Mouse (Mus musculus): Measurements from ENCODE around the gene Prf1. TPM values are rescaled to one million over a fixed set of nuclear protein-coding genes. Genes with fewer than 3 reads are reported as not detected.

Prf1 gene
- polyA plus RNA-seq, 1 experiment = 0.01 TPM

DNA sequence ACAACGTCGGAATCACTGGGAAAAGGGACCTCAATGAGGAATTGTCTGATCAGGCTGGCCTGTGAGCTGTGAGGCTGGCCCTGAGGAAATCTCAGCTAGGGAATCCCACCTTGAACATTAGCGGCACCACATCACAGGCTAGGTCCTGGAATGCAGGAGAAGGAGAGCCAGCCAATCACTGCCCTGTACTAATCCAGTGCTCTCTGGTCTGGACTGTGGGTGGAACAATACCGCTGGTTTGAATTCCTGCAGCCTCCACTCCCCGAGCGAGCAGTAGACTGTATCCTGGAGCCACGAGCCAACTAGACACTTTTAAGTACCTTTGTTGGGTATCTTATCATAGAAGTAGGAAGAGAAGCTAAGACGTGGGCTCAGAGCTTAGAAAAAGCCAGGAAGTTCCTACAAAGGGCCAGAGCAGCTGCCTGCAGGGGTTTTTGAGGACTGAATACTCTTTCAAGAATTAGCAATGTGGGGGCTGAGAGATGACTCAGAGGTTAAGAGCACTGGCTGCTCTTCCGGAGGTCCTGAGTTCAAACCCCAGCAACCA lies 28.2 kb downstream of the Prf1 start:
- no peak for TF ChIP-seq E2F4 (IDR thresholded peaks at IDR 0.05; ENCODE audit: insufficient read depth)
- TF ChIP-seq REST (IDR thresholded peaks at IDR 0.05; ENCODE audit: insufficient read depth, insufficient read length) = no peak
- TF ChIP-seq POLR2A (IDR thresholded peaks at IDR 0.05; ENCODE audit: insufficient read length, low read depth) = no peak
- TF ChIP-seq SRF (IDR thresholded peaks at IDR 0.05; ENCODE audit: control insufficient read depth, insufficient read length, low read depth) = no peak
- TF ChIP-seq MAX (IDR thresholded peaks at IDR 0.05; ENCODE audit: low read depth) = no peak
- no peak for TF ChIP-seq CEBPB (IDR thresholded peaks at IDR 0.05; ENCODE audit: insufficient read depth, poor library complexity, severe bottlenecking)
- TF ChIP-seq USF1 (IDR thresholded peaks at IDR 0.05; ENCODE audit: low read depth) = no peak
- no peak for TF ChIP-seq TCF12 (IDR thresholded peaks at IDR 0.05; ENCODE audit: insufficient read depth, poor library complexity, severe bottlenecking)
- no peak for TF ChIP-seq POLR2AphosphoS2 (IDR thresholded peaks at IDR 0.05; ENCODE audit: insufficient read length, low read depth)
- Histone ChIP-seq H3K79me2 (ENCODE audit: control insufficient read depth, insufficient read depth) (no peaks in the 10 kb centered on the region), H3K4me3 (no peak overlapping the region), H3K27me3 (ENCODE audit: control insufficient read depth, insufficient read depth, insufficient read length) (no peaks in the 10 kb centered on the region), H3K4me2 (ENCODE audit: low read depth) (no peak overlapping the region), H3ac (ENCODE audit: control insufficient read depth, insufficient read length) (no peak overlapping the region), H3K36me3 (ENCODE audit: control insufficient read depth, insufficient read depth) (peaks cover 7% of the 10 kb centered on the region)

DNA sequence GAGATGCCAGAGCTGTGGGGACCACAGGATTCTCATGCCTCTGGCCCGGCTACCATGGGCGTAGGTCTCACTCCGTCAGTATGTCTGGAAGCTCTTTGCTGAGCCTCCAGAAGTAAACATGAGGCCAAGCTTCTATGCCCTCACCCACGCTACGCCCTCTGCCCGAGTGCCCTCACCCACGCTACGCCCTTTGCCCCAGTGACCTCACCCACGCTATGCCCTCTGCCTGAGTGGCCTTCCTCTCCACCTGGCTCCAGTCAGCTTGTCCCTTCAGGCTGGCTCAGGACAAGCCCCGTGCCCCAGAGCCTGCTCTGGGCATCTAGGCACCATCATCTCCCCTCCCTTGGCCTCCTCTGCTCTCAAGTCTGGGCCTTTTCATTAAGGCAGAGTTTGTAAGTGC lies 29.9 kb downstream of the Prf1 start:
- Histone ChIP-seq H3ac (ENCODE audit: control insufficient read depth, insufficient read length) (no peak overlapping the region), H3K79me2 (ENCODE audit: control insufficient read depth, insufficient read depth) (no peaks in the 10 kb centered on the region), H3K27me3 (ENCODE audit: control insufficient read depth, insufficient read depth, insufficient read length) (no peaks in the 10 kb centered on the region), H3K36me3 (ENCODE audit: control insufficient read depth, insufficient read depth) (peaks cover 7% of the 10 kb centered on the region), H3K4me3 (no peak overlapping the region), H3K4me2 (ENCODE audit: low read depth) (no peak overlapping the region)
- TF ChIP-seq MYOG (IDR thresholded peaks at IDR 0.05; ENCODE audit: control insufficient read depth in 1 of 3, insufficient read depth in 1 of 3, insufficient read length in 2 of 3, low read depth in 2 of 3) (peak in 1 of 3 experiments; percentile 28), CEBPB (IDR thresholded peaks at IDR 0.05; ENCODE audit: insufficient read depth, poor library complexity, severe bottlenecking) (no peak), MYOD1 (IDR thresholded peaks at IDR 0.05; ENCODE audit: control insufficient read depth in 1 of 3, insufficient read length in 2 of 3, low read depth in 2 of 3) (peak in 1 of 3 experiments; percentile 20)

- no peak overlapping the region for H3K4me3 ChIP-seq
- no peak overlapping the region for H3ac ChIP-seq (ENCODE audit: control insufficient read depth, insufficient read length)
- no peaks in the 10 kb centered on the region for H3K79me2 ChIP-seq (ENCODE audit: control insufficient read depth, insufficient read depth)
- no peaks in the 10 kb centered on the region for H3K27me3 ChIP-seq (ENCODE audit: control insufficient read depth, insufficient read depth, insufficient read length)
- H3K4me2 ChIP-seq (ENCODE audit: low read depth) = no peak overlapping the region
- TF ChIP-seq MYOD1 (IDR thresholded peaks at IDR 0.05; ENCODE audit: control insufficient read depth in 1 of 3, insufficient read length in 2 of 3, low read depth in 2 of 3) = no peak
- TF ChIP-seq MAX (IDR thresholded peaks at IDR 0.05; ENCODE audit: low read depth) = no peak
- no peak for TF ChIP-seq USF1 (IDR thresholded peaks at IDR 0.05; ENCODE audit: low read depth)
- no peak for TF ChIP-seq REST (IDR thresholded peaks at IDR 0.05; ENCODE audit: insufficient read depth, insufficient read length)
- no peak for TF ChIP-seq TCF12 (IDR thresholded peaks at IDR 0.05; ENCODE audit: insufficient read depth, poor library complexity, severe bottlenecking)
- no peak for TF ChIP-seq CEBPB (IDR thresholded peaks at IDR 0.05; ENCODE audit: insufficient read depth, poor library complexity, severe bottlenecking)
- no peak for TF ChIP-seq MYOG (IDR thresholded peaks at IDR 0.05; ENCODE audit: control insufficient read depth in 1 of 3, insufficient read depth in 1 of 3, insufficient read length in 2 of 3, low read depth in 2 of 3)
- no peak for TF ChIP-seq POLR2A (IDR thresholded peaks at IDR 0.05; ENCODE audit: insufficient read length, low read depth)
- TF ChIP-seq E2F4 (IDR thresholded peaks at IDR 0.05; ENCODE audit: insufficient read depth) = no peak
- TF ChIP-seq TCF3 (IDR thresholded peaks at IDR 0.05; ENCODE audit: insufficient read length, low read depth) = no peak
- TF ChIP-seq POLR2AphosphoS2 (IDR thresholded peaks at IDR 0.05; ENCODE audit: insufficient read length, low read depth) = no peak
- no peak for TF ChIP-seq SRF (IDR thresholded peaks at IDR 0.05; ENCODE audit: control insufficient read depth, insufficient read length, low read depth)
- no peaks in the 10 kb centered on the region for H3K36me3 ChIP-seq (ENCODE audit: control insufficient read depth, insufficient read depth)
Measured at GRCm38 (mm10) chr10:61328927-61329326, 31.3 kb downstream of the Prf1 start.

- H3ac ChIP-seq (ENCODE audit: control insufficient read depth, insufficient read length) = no peak overlapping the region
- H3K27me3 ChIP-seq (ENCODE audit: control insufficient read depth, insufficient read depth, insufficient read length) = no peaks in the 10 kb centered on the region
- TF ChIP-seq TCF3 (IDR thresholded peaks at IDR 0.05; ENCODE audit: insufficient read length, low read depth) (no peak), USF1 (IDR thresholded peaks at IDR 0.05; ENCODE audit: low read depth) (no peak), MAX (IDR thresholded peaks at IDR 0.05; ENCODE audit: low read depth) (no peak), MYOD1 (IDR thresholded peaks at IDR 0.05; ENCODE audit: control insufficient read depth in 1 of 3, insufficient read length in 2 of 3, low read depth in 2 of 3) (no peak), SRF (IDR thresholded peaks at IDR 0.05; ENCODE audit: control insufficient read depth, insufficient read length, low read depth) (no peak), TCF12 (IDR thresholded peaks at IDR 0.05; ENCODE audit: insufficient read depth, poor library complexity, severe bottlenecking) (no peak), POLR2A (IDR thresholded peaks at IDR 0.05; ENCODE audit: insufficient read length, low read depth) (no peak), REST (IDR thresholded peaks at IDR 0.05; ENCODE audit: insufficient read depth, insufficient read length) (no peak), CEBPB (IDR thresholded peaks at IDR 0.05; ENCODE audit: insufficient read depth, poor library complexity, severe bottlenecking) (no peak)
- H3K4me3 ChIP-seq = no peak overlapping the region
- H3K4me2 ChIP-seq (ENCODE audit: low read depth) = no peak overlapping the region
- no peaks in the 10 kb centered on the region for H3K36me3 ChIP-seq (ENCODE audit: control insufficient read depth, insufficient read depth)
- H3K79me2 ChIP-seq (ENCODE audit: control insufficient read depth, insufficient read depth) = no peaks in the 10 kb centered on the region
Measured at GRCm38 (mm10) chr10:61331046-61331445, 33.4 kb downstream of the Prf1 start.

- no peak for TF ChIP-seq MYOG (IDR thresholded peaks at IDR 0.05; ENCODE audit: control insufficient read depth in 1 of 3, insufficient read depth in 1 of 3, insufficient read length in 2 of 3, low read depth in 2 of 3)
- no peak for TF ChIP-seq REST (IDR thresholded peaks at IDR 0.05; ENCODE audit: insufficient read depth, insufficient read length)
- no peak for TF ChIP-seq SRF (IDR thresholded peaks at IDR 0.05; ENCODE audit: control insufficient read depth, insufficient read length, low read depth)
- no peak for TF ChIP-seq TCF12 (IDR thresholded peaks at IDR 0.05; ENCODE audit: insufficient read depth, poor library complexity, severe bottlenecking)
- TF ChIP-seq POLR2A (IDR thresholded peaks at IDR 0.05; ENCODE audit: insufficient read length, low read depth) = no peak
- no peak for TF ChIP-seq MAX (IDR thresholded peaks at IDR 0.05; ENCODE audit: low read depth)
- TF ChIP-seq MYOD1 (IDR thresholded peaks at IDR 0.05; ENCODE audit: control insufficient read depth in 1 of 3, insufficient read length in 2 of 3, low read depth in 2 of 3) = no peak
- no peak for TF ChIP-seq E2F4 (IDR thresholded peaks at IDR 0.05; ENCODE audit: insufficient read depth)
- TF ChIP-seq CEBPB (IDR thresholded peaks at IDR 0.05; ENCODE audit: insufficient read depth, poor library complexity, severe bottlenecking) = no peak
- no peak for TF ChIP-seq POLR2AphosphoS2 (IDR thresholded peaks at IDR 0.05; ENCODE audit: insufficient read length, low read depth)
- no peak for TF ChIP-seq TCF3 (IDR thresholded peaks at IDR 0.05; ENCODE audit: insufficient read length, low read depth)
- TF ChIP-seq USF1 (IDR thresholded peaks at IDR 0.05; ENCODE audit: low read depth) = no peak
- Histone ChIP-seq H3K36me3 (ENCODE audit: control insufficient read depth, insufficient read depth) (peaks cover 4% of the 10 kb centered on the region), H3K79me2 (ENCODE audit: control insufficient read depth, insufficient read depth) (no peaks in the 10 kb centered on the region), H3K4me2 (ENCODE audit: low read depth) (no peak overlapping the region), H3K27me3 (ENCODE audit: control insufficient read depth, insufficient read depth, insufficient read length) (no peaks in the 10 kb centered on the region), H3ac (ENCODE audit: control insufficient read depth, insufficient read length) (no peak overlapping the region), H3K4me3 (no peak overlapping the region)
Measured at GRCm38 (mm10) chr10:61334545-61334944, 36.9 kb downstream of the Prf1 start.

Data from myocyte (in vitro differentiated cells).